Mouse (Mus musculus) midbrain, embryonic 10.5 days (tissue): ENCODE measurements around the gene Echdc1. TPM values are rescaled to one million over a fixed set of nuclear protein-coding genes. Genes with fewer than 3 reads are reported as not detected.
A peak's percentile ranks its signal among the peaks of the same experiment; 100 is the strongest.
"Not testable (repeated sequence)": the region's sequence is repeated elsewhere in the genome, so short reads cannot be mapped to it uniquely, and the experiment has no call there.

Source experiments
- DNase-seq: peaks from one replicate; pipeline ENCODE4 v3.0.0-alpha.2; 2017; ENCODE audit warnings: low spot score
- H3K27ac ChIP-seq: fragments of 300-500 bp; sonication (generic); replicated peaks from 2 replicates; pipeline ENCODE4 v1.5.1; 2016; ENCODE audit warnings: mild to moderate bottlenecking
- H3K27me3 ChIP-seq: fragments of 300-500 bp; sonication (generic); 2 replicates; pipeline ENCODE4 v1.6.1; 2016; ENCODE audit warnings: low read depth, mild to moderate bottlenecking; ENCODE audit not compliant: poor library complexity, severe bottlenecking
- H3K36me3 ChIP-seq: fragments of 300-500 bp; sonication (generic); 2 replicates; pipeline ENCODE4 v1.6.1; 2016; ENCODE audit warnings: mild to moderate bottlenecking, moderate library complexity
- H3K4me1 ChIP-seq: fragments of 300-500 bp; sonication (generic); 2 replicates; pipeline ENCODE4 v1.6.1; 2016
- H3K4me3 ChIP-seq: fragments of 300-500 bp; sonication (generic); 2 replicates; pipeline ENCODE4 v1.5.1; 2016; ENCODE audit warnings: mild to moderate bottlenecking, moderate library complexity
- H3K9me3 ChIP-seq: fragments of 300-500 bp; sonication (generic); replicated peaks from 2 replicates; pipeline ENCODE4 v1.6.1; 2016; ENCODE audit warnings: mild to moderate bottlenecking
- WGBS: fragments of 180-500 bp; shearing (Covaris S2); methylation state at CpG from one replicate; pipeline ENCODE4 v1.1.7; 2016; 5-methylcytosine and 5-hydroxymethylcytosine counted together
- polyA plus RNA-seq: library from polyadenylated mRNA; unstranded; fragments of >200 nt; fragmentation: Nextera tagmentation; extraction: Ambion mirVana; gene quantifications from 2 replicates; pipeline ENCODE4 v1.2.1, GENCODE M21; 2016

Echdc1 gene
- polyA plus RNA-seq, 1 experiment from 2014 or later, result 27.3 TPM

DNA sequence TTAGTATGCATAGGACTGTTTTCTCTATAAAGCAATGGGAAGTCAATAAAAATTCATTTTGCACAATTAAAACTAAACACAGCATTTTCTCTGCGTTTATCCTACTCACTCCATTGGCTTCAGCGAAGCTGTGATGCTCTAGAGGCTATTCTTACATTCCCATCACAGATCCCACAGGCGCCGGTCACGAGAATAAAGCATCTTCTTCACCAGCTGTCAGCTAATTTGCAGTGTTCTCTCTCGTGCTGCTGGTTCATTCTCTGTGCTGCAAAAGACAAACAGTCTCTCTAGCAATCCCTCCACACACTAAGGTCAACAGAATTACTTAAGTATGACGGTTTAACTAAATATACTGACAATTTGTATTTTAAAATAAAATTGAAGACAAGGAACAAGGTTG is 41.2 kb downstream of the Echdc1 start:
- WGBS, result 79% methylated on average over 7 of the region's 7 CpGs
- Histone ChIP-seq H3K27ac (no peak overlapping the region), H3K36me3 (peaks cover 46% of the 10 kb centered on the region), H3K27me3 (no peaks in the 10 kb centered on the region), H3K4me1 (peaks cover 11% of the 10 kb centered on the region; the same call in 1 of the 2 replicates), H3K9me3 (no peaks in the 10 kb centered on the region), H3K4me3 (no peak overlapping the region)
- DNase-seq, result no peak

DNA sequence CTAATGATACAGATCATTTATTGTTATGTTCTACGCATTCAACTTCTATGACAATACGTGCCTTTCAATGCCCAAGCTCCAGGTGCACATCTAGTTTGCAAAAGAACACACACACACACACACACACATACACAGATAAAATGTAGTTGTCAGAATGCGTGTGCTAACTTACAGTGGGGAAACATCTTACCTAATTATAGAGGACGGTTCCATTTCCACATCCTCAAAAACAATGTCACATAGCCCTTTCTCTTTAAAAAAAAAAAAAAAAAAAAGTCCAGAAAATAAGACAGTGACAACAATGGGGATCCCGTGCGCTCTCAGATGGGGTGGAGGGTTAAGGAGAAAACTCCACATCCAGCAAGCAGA is 48.1 kb downstream of the Echdc1 start:
- Histone ChIP-seq H3K36me3 (peaks cover 6% of the 10 kb centered on the region; the same call in 1 of the 2 replicates), H3K27me3 (no peaks in the 10 kb centered on the region), H3K4me3 (peak overlapping the region; percentile 91), H3K4me1 (peaks cover 37% of the 10 kb centered on the region), H3K9me3 (no peaks in the 10 kb centered on the region), H3K27ac (peak overlapping the region; percentile 99)
- no peak for DNase-seq
- WGBS, result 6% methylated on average over 6 of the region's 6 CpGs

- DNase-seq, result peak; percentile 87
- whole genome bisulfite sequencing, result under 1% methylated on average over 74 of the region's 100 CpGs
- Histone ChIP-seq H3K27me3 (no peaks in the 10 kb centered on the region), H3K4me3 (peak overlapping the region; percentile 91), H3K9me3 (no peaks in the 10 kb centered on the region), H3K4me1 (peaks cover 37% of the 10 kb centered on the region), H3K36me3 (peaks cover 6% of the 10 kb centered on the region; the same call in 1 of the 2 replicates), H3K27ac (peak overlapping the region; percentile 99)
Observed at GRCm38 (mm10) chr10:29361464-29362196, 48.7 kb downstream of the Echdc1 start.

DNA sequence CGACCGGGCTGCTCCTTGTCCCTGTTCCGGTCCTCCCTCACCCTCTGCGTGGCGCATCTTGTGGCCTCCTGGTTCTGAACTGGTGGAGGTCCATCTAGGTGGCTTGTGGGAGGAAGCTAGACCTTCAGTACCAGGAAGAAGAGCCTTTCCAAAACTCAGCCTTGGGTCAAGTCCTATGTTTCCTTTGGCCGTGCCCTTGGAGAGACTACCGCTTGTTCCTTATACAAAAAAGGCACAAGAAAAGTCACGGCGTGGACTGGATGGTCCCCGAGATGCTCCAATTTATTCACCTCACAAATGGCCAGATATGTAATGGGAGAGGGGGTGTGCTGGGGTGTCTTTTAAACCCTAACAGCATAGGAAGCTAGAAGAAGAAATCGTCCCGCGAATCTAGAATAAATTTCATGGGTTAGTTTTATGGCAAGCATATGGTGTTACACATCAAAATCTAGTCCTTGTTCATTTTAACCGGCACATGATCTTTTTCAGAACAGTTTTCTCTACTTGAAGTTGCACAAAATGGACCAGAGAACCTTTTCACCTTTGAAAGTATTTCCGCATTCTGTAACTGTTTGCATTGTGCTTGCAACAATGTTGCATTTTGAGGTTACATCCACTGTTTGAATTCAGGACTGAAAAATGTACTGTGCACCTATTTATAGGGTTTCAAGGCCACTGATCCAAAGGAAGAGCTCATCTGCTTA is 49.4 kb downstream of the Echdc1 start, which contains the start of gene Rnf146:
Gene Rnf146, minus strand, starts transcription at position 246 of the 704 bp plus-strand sequence.
- Histone ChIP-seq H3K4me3 (peak within 1 kb of the TSS; percentile 91), H3K4me1 (peaks cover 37% of the 10 kb centered on the region), H3K27me3 (no peaks in the 10 kb centered on the region), H3K36me3 (peaks cover 4% of the 10 kb centered on the region; the same call in 1 of the 2 replicates), H3K9me3 (no peaks in the 10 kb centered on the region), H3K27ac (peak within 1 kb of the TSS; percentile 99)
- no peak for DNase-seq
- 12% methylated on average over 15 of the region's 15 CpGs for WGBS

DNA sequence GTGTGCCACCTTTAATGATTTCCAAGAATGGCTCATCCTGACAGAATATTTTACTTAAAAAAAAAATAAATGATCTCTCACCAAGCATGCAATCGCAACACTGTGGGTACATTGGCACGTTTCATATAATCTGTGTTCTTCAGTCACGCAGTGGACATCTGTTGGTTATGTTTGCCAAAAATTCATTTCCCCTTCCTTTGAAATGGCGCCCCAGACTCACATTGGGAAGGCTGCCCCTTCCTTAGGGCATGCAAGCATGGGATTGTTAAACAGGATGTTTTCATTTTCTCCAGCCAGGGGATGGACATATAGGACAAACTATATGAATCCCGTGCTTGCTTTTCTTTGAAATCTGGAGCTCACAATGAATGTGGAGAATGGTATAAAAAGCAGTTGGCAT is 61.1 kb downstream of the Echdc1 start:
- 89% methylated on average over 5 of the region's 5 CpGs for WGBS
- Histone ChIP-seq H3K9me3 (no peaks in the 10 kb centered on the region), H3K27ac (no peak overlapping the region), H3K36me3 (no peaks in the 10 kb centered on the region), H3K27me3 (no peaks in the 10 kb centered on the region), H3K4me1 (no peaks in the 10 kb centered on the region), H3K4me3 (no peak overlapping the region)
- DNase-seq, result no peak

- Histone ChIP-seq H3K9me3 (no peaks in the 10 kb centered on the region), H3K4me1 (no peaks in the 10 kb centered on the region), H3K36me3 (no peaks in the 10 kb centered on the region), H3K27me3 (no peaks in the 10 kb centered on the region), H3K27ac (no peak overlapping the region), H3K4me3 (no peak overlapping the region)
- WGBS, result 79% methylated on average over 2 of the region's 2 CpGs
- no peak for DNase-seq
Observed at GRCm38 (mm10) chr10:29381558-29381957, 68.6 kb downstream of the Echdc1 start.

- 68% methylated on average over 2 of the region's 2 CpGs for WGBS
- DNase-seq, H3K4me1 ChIP-seq, H3K27ac ChIP-seq, H3K4me3 ChIP-seq, H3K9me3 ChIP-seq, H3K36me3 ChIP-seq, H3K27me3 ChIP-seq: not testable (repeated sequence)
Observed at GRCm38 (mm10) chr10:29394890-29395289, 81.9 kb downstream of the Echdc1 start.

Other genes with a start within 250 kb of the Echdc1 start
- 14.5 and 24.2 TPM in 2 replicates for gene Soga3, start 169.3 kb upstream of the Echdc1 start, polyA plus RNA-seq
- 1.1 and 2.0 TPM in 2 replicates for gene Gm49353, start 114.2 kb upstream of the Echdc1 start, polyA plus RNA-seq
- 2.5 and 4.4 TPM in 2 replicates for gene 9330159F19Rik, start 101.6 kb upstream of the Echdc1 start, polyA plus RNA-seq
- 47.6 and 58.8 TPM in 2 replicates for gene Rnf146, start 49.3 kb downstream of the Echdc1 start, polyA plus RNA-seq
- gene Rspo3, start 222.7 kb downstream of the Echdc1 start, polyA plus RNA-seq, result 6.1 and 12.2 TPM in 2 replicates